Mouse (Mus musculus): ENCODE data around the gene Ces2e. TPM values are rescaled to one million over a fixed set of nuclear protein-coding genes. Genes with fewer than 3 reads are reported as not detected.

The Ces2e gene
- total RNA-seq, 2 experiments from 2014 or later: not detected

DNA sequence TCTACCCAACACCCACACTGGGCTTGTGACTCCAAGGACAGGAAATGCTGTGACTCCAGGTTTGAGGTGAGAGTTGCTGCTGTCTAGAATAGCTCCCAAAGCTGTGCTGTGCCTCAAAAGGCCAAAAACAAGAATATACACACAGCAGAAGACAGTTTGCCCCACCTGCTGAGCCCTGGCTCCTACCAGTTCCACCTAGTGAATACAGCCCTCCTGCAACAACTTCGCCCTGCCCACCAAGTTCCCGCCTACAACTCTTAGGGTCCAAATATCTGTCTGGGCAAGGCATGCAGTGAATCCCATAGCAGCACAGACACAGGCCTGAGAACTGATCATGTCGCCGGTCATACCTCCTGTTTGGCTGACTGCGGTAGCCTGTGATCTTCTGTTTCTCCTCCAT lies 58.1 kb downstream of the Ces2e start:
- TF ChIP-seq CTCF (conservative IDR thresholded peaks at IDR 0.05): no peak
- Histone ChIP-seq H3K27ac (no peak overlapping the region), H3K4me3 (no peak overlapping the region)
- DNase-seq (ENCODE audit: low spot score in 2 of 2): no peak

Other genes starting within 250 kb of the Ces2e start
- gene Ces2a, start 192.3 kb upstream of the Ces2e start, total RNA-seq (2021): not detected
- not detected for gene Ces2b, start 94.7 kb upstream of the Ces2e start, total RNA-seq (2021)
- not detected for gene Ces2c, start 79.2 kb upstream of the Ces2e start, total RNA-seq (2021)
- gene Ces2f, start 21.1 kb downstream of the Ces2e start, total RNA-seq (2021): not detected
- gene Ces2g, start 35.5 kb downstream of the Ces2e start, total RNA-seq (2021): under 1 TPM; 0.12 to 0.13 TPM
- gene Ces2h, start 74.6 kb downstream of the Ces2e start, total RNA-seq (2021): not detected
- gene Ces3a, start 122.3 kb downstream of the Ces2e start, total RNA-seq (2021): not detected
- not detected for gene Ces3b, start 157.5 kb downstream of the Ces2e start, total RNA-seq (2021)
- not detected for gene Ces4a, start 205.5 kb downstream of the Ces2e start, total RNA-seq (2021)
- 10 to 100 TPM; 20.0 to 20.4 TPM for gene Cbfb, start 244.4 kb downstream of the Ces2e start, total RNA-seq (2021)